Mouse (Mus musculus): ENCODE measurements around the gene Pafah1b2.

DNA sequence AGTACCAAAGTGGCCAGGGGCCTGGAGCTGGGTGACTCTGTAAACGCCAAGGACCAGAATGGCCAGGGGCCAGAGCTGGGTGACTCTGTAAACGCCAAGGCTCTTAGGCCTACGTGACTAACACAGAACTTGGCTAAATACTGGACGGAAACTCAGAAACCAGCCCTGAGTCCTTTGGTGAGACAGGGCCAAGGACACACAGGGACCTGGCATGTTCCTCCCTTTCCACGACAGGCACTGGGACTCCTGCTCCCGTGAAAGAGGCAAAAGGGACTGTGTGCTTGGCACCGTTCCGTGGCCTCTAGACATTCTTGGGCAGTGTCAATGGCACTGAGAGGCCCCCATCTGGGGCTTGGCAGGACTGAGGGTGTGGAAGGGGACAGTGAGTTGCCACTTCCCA is 74.4 kb downstream of the Pafah1b2 start:
- TF ChIP-seq CTCF (IDR thresholded peaks at IDR 0.05; ENCODE audit: low read depth, low read length) = no peak
- no peak for TF ChIP-seq POLR2AphosphoS5 (IDR thresholded peaks at IDR 0.05; ENCODE audit: insufficient replicate concordance, low read depth, low read length)

Data from G1E (cell line).